Mouse (Mus musculus) olfactory bulb, adult 2 months (tissue): ENCODE results near the gene Pde6c. TPM values are rescaled to one million over a fixed set of nuclear protein-coding genes. Genes with fewer than 3 reads are reported as not detected.
A peak's percentile ranks its signal among the peaks of the same experiment; 100 is the strongest.

Experiments used
- H3K27ac ChIP-seq: fragments of 200-500 bp; 2 replicates; pipeline ENCODE4 v1.5.1; 2012; ENCODE audit warnings: low read depth, low read length; ENCODE audit not compliant: insufficient read depth
- H3K4me1 ChIP-seq: fragments of 200-500 bp; 2 replicates; pipeline ENCODE4 v1.6.1; 2012; ENCODE audit warnings: low read length; ENCODE audit not compliant: control insufficient read depth, insufficient read depth
- H3K4me3 ChIP-seq: fragments of 200-500 bp; 2 replicates; pipeline ENCODE4 v1.5.1; 2012; ENCODE audit warnings: mild to moderate bottlenecking, low read depth, low read length, moderate library complexity; ENCODE audit not compliant: insufficient read depth
- CTCF ChIP-seq: fragments of 200-500 bp; IDR thresholded peaks from 2 replicates; pipeline ENCODE4 v1.5.1; 2012; ENCODE audit warnings: low read depth, mild to moderate bottlenecking, low read length, moderate library complexity; ENCODE audit not compliant: insufficient read depth
- POLR2A ChIP-seq: fragments of 200-500 bp; IDR thresholded peaks from 2 replicates; pipeline ENCODE4 v1.6.1; 2012; ENCODE audit warnings: mild to moderate bottlenecking, low read depth, low read length, moderate library complexity; ENCODE audit not compliant: insufficient read depth
- WGBS: fragments of 180-500 bp; shearing (Covaris S2); methylation state at CpG from one replicate; pipeline ENCODE4 v1.1.7; 2018; 5-methylcytosine and 5-hydroxymethylcytosine counted together
- polyA plus RNA-seq: library from polyadenylated mRNA; stranded (reverse); fragments of >200 nt; gene quantifications from 2 replicates; pipeline ENCODE4 v1.2.4, GENCODE M21; 2012; ENCODE audit warnings: low replicate concordance; ENCODE audit not compliant: missing spikeins, insufficient read depth, insufficient read length

Pde6c gene
- polyA plus RNA-seq, 1 experiment: not detected

- no peak for TF ChIP-seq CTCF
- no peak for TF ChIP-seq POLR2A
- Histone ChIP-seq H3K4me3 (peak within 1 kb of the TSS; percentile 48), H3K27ac (no peak within 1 kb of the TSS), H3K4me1 (peaks cover 3% of the 10 kb centered on the region)
- WGBS: 74% methylated on average over 6 of the region's 6 CpGs
These were observed 7.4 kb upstream of the Pde6c start, which contains the start of gene Rbp4 for GRCm38 (mm10) chr19:38125219-38125610. TSS of gene Rbp4 (minus strand) at chr19:38125281.

- TF ChIP-seq POLR2A (no peak), CTCF (no peak)
- H3K27ac ChIP-seq: no peak overlapping the region
- H3K4me1 ChIP-seq: peaks cover 3% of the 10 kb centered on the region
- 74% methylated on average over 8 of the region's 8 CpGs for WGBS
- H3K4me3 ChIP-seq: no peak overlapping the region
These were observed 5.9 kb upstream of the Pde6c start for GRCm38 (mm10) chr19:38126656-38127055.

- 81% methylated on average over 11 of the region's 11 CpGs for WGBS
- Histone ChIP-seq H3K4me3 (no peak overlapping the region), H3K27ac (no peak overlapping the region), H3K4me1 (no peaks in the 10 kb centered on the region)
- no peak for TF ChIP-seq POLR2A
- no peak for TF ChIP-seq CTCF
These were observed 1.4 kb downstream of the Pde6c start for GRCm38 (mm10) chr19:38133986-38134385.

- TF ChIP-seq CTCF (no peak), POLR2A (no peak)
- Histone ChIP-seq H3K4me1 (no peaks in the 10 kb centered on the region), H3K4me3 (no peak overlapping the region), H3K27ac (no peak overlapping the region)
- 91% methylated on average over 6 of the region's 6 CpGs for WGBS
These were observed 2.2 kb downstream of the Pde6c start for GRCm38 (mm10) chr19:38134806-38135205.

- no peak overlapping the region for H3K27ac ChIP-seq
- no peaks in the 10 kb centered on the region for H3K4me1 ChIP-seq
- no peak overlapping the region for H3K4me3 ChIP-seq
- no peak for TF ChIP-seq POLR2A
- no peak for TF ChIP-seq CTCF
- 79% methylated on average over 4 of the region's 4 CpGs for WGBS
These were observed 11.1 kb downstream of the Pde6c start for GRCm38 (mm10) chr19:38143540-38144271.

- WGBS: 100% methylated on average over 1 of the region's 1 CpGs
- no peaks in the 10 kb centered on the region for H3K4me1 ChIP-seq
- TF ChIP-seq POLR2A (no peak), CTCF (no peak)
- H3K27ac ChIP-seq: no peak overlapping the region
- H3K4me3 ChIP-seq: no peak overlapping the region
These were observed 23.7 kb downstream of the Pde6c start for GRCm38 (mm10) chr19:38156243-38156642.

GRCm38 (mm10) chr19:38161648-38162354, 29.2 kb downstream of the Pde6c start:
- no peak for TF ChIP-seq POLR2A
- no peak for TF ChIP-seq CTCF
- Histone ChIP-seq H3K4me1 (no peaks in the 10 kb centered on the region), H3K4me3 (no peak overlapping the region), H3K27ac (no peak overlapping the region)
- 94% methylated on average over 21 of the region's 21 CpGs for WGBS

GRCm38 (mm10) chr19:38164633-38165032, 32.1 kb downstream of the Pde6c start:
- H3K4me3 ChIP-seq: no peak overlapping the region
- TF ChIP-seq CTCF (no peak), POLR2A (no peak)
- H3K27ac ChIP-seq: no peak overlapping the region
- H3K4me1 ChIP-seq: no peaks in the 10 kb centered on the region
- 51% methylated on average over 2 of the region's 2 CpGs for WGBS

- Histone ChIP-seq H3K4me3 (no peak overlapping the region), H3K4me1 (no peaks in the 10 kb centered on the region), H3K27ac (no peak overlapping the region)
- no peak for TF ChIP-seq POLR2A
- TF ChIP-seq CTCF: no peak
- 91% methylated on average over 9 of the region's 9 CpGs for WGBS
These were observed 47.1 kb downstream of the Pde6c start for GRCm38 (mm10) chr19:38179675-38180074.
